Mouse (Mus musculus): ENCODE data around the gene Rac3. TPM values are rescaled to one million over a fixed set of nuclear protein-coding genes. Genes with fewer than 3 reads are reported as not detected.
A peak's percentile ranks its signal among the peaks of the same experiment; 100 is the strongest.

Rac3 gene
- polyA plus RNA-seq, 1 experiment from 2014 or later: 267 TPM

GRCm38 (mm10) chr11:120709551-120709950, 11.7 kb upstream of the Rac3 start:
- Histone ChIP-seq H3K27ac (replicated peaks) (no peak overlapping the region), H3K36me3 (peaks cover 31% of the 10 kb centered on the region), H3K4me3 (no peak overlapping the region), H3K27me3 (no peaks in the 10 kb centered on the region), H3K9ac (no peak overlapping the region), H3K9me3 (no peaks in the 10 kb centered on the region), H3K4me2 (no peak overlapping the region), H3K4me1 (replicated peaks) (peaks cover 53% of the 10 kb centered on the region)
- 86% methylated on average over 2 of the region's 2 CpGs for WGBS
- ATAC-seq (ENCODE audit: low read depth): no peak

- peaks cover 36% of the 10 kb centered on the region for H3K36me3 ChIP-seq
- no peaks in the 10 kb centered on the region for H3K9me3 ChIP-seq
- no peak for ATAC-seq (ENCODE audit: low read depth)
- H3K9ac ChIP-seq: no peak overlapping the region
- 24% methylated on average over 5 of the region's 5 CpGs for WGBS
- no peak overlapping the region for H3K4me3 ChIP-seq
- no peaks in the 10 kb centered on the region for H3K27me3 ChIP-seq
- no peak overlapping the region for H3K4me2 ChIP-seq
- peaks cover 47% of the 10 kb centered on the region for H3K4me1 ChIP-seq (replicated peaks)
- H3K27ac ChIP-seq (replicated peaks): no peak overlapping the region
Observed at GRCm38 (mm10) chr11:120710672-120711071, 10.6 kb upstream of the Rac3 start.

- no peaks in the 10 kb centered on the region for H3K27me3 ChIP-seq
- peak overlapping the region; percentile 75; the same call in 1 of the 2 replicates for H3K9ac ChIP-seq
- peak overlapping the region; percentile 51; the same call in 1 of the 2 replicates for H3K4me3 ChIP-seq
- WGBS: 58% methylated on average over 8 of the region's 8 CpGs
- H3K4me1 ChIP-seq (replicated peaks): peaks cover 35% of the 10 kb centered on the region
- H3K9me3 ChIP-seq: no peaks in the 10 kb centered on the region
- no peak overlapping the region for H3K27ac ChIP-seq (replicated peaks)
- peaks cover 49% of the 10 kb centered on the region for H3K36me3 ChIP-seq
- ATAC-seq (ENCODE audit: low read depth): no peak
- peak overlapping the region; percentile 99 for H3K4me2 ChIP-seq
Observed at GRCm38 (mm10) chr11:120711980-120712604, 9.2 kb upstream of the Rac3 start.

GRCm38 (mm10) chr11:120712771-120713568, 8.3 kb upstream of the Rac3 start:
- Histone ChIP-seq H3K36me3 (peaks cover 58% of the 10 kb centered on the region), H3K27ac (replicated peaks) (peak overlapping the region; percentile 83), H3K4me1 (replicated peaks) (peaks cover 32% of the 10 kb centered on the region), H3K9ac (peak overlapping the region; percentile 75), H3K4me3 (peak overlapping the region; percentile 51), H3K27me3 (no peaks in the 10 kb centered on the region), H3K4me2 (peak overlapping the region; percentile 99), H3K9me3 (no peaks in the 10 kb centered on the region)
- WGBS: under 1% methylated on average over 38 of the region's 38 CpGs
- peak; percentile 49 for ATAC-seq (ENCODE audit: low read depth)

- no peaks in the 10 kb centered on the region for H3K27me3 ChIP-seq
- H3K27ac ChIP-seq (replicated peaks): peak within 1 kb of the TSS; percentile 83
- peak; percentile 97 for ATAC-seq (ENCODE audit: low read depth)
- H3K36me3 ChIP-seq: peaks cover 62% of the 10 kb centered on the region
- H3K9me3 ChIP-seq: no peaks in the 10 kb centered on the region
- H3K4me3 ChIP-seq: peak within 1 kb of the TSS; percentile 51
- 1% methylated on average over 53 of the region's 53 CpGs for WGBS
- peak within 1 kb of the TSS; percentile 84 for H3K9ac ChIP-seq
- peak within 1 kb of the TSS; percentile 99 for H3K4me2 ChIP-seq
- H3K4me1 ChIP-seq (replicated peaks): peaks cover 32% of the 10 kb centered on the region
Observed at GRCm38 (mm10) chr11:120713580-120714518, 7.4 kb upstream of the Rac3 start, which contains the start of the genes Cenpx and Lrrc45. TSS of gene Cenpx (minus strand) at chr11:120713738. TSS of gene Lrrc45 (plus strand) at chr11:120713925.

GRCm38 (mm10) chr11:120714546-120714945, 6.7 kb upstream of the Rac3 start:
- WGBS: 56% methylated on average over 10 of the region's 10 CpGs
- Histone ChIP-seq H3K4me3 (peak overlapping the region; percentile 51), H3K36me3 (peaks cover 62% of the 10 kb centered on the region), H3K27ac (replicated peaks) (peak overlapping the region; percentile 66), H3K27me3 (no peaks in the 10 kb centered on the region), H3K9me3 (no peaks in the 10 kb centered on the region), H3K4me1 (replicated peaks) (peaks cover 32% of the 10 kb centered on the region), H3K9ac (peak overlapping the region; percentile 84), H3K4me2 (peak overlapping the region; percentile 99)
- no peak for ATAC-seq (ENCODE audit: low read depth)

GRCm38 (mm10) chr11:120715131-120715530, 6.1 kb upstream of the Rac3 start:
- 0 out of 2 replicates have a peak overlapping the region, but pooled peaks have one; percentile 51 for H3K4me3 ChIP-seq
- no peaks in the 10 kb centered on the region for H3K27me3 ChIP-seq
- H3K9me3 ChIP-seq: no peaks in the 10 kb centered on the region
- peaks cover 62% of the 10 kb centered on the region for H3K36me3 ChIP-seq
- peaks cover 32% of the 10 kb centered on the region for H3K4me1 ChIP-seq (replicated peaks)
- H3K4me2 ChIP-seq: peak overlapping the region; percentile 99
- 88% methylated on average over 9 of the region's 9 CpGs for WGBS
- H3K9ac ChIP-seq: no peak overlapping the region; the same call in 1 of the 2 replicates
- H3K27ac ChIP-seq (replicated peaks): no peak overlapping the region
- no peak for ATAC-seq (ENCODE audit: low read depth)

- H3K4me2 ChIP-seq: no peak overlapping the region
- WGBS: 90% methylated on average over 9 of the region's 9 CpGs
- no peak overlapping the region for H3K4me3 ChIP-seq
- no peak overlapping the region for H3K27ac ChIP-seq (replicated peaks)
- ATAC-seq (ENCODE audit: low read depth): no peak
- peaks cover 31% of the 10 kb centered on the region for H3K4me1 ChIP-seq (replicated peaks)
- peaks cover 59% of the 10 kb centered on the region for H3K36me3 ChIP-seq
- H3K9ac ChIP-seq: no peak overlapping the region
- H3K9me3 ChIP-seq: no peaks in the 10 kb centered on the region
- H3K27me3 ChIP-seq: peaks cover 8% of the 10 kb centered on the region
Observed at GRCm38 (mm10) chr11:120719242-120719641, 2.0 kb upstream of the Rac3 start.

- Histone ChIP-seq H3K4me2 (0 out of 2 replicates have a peak overlapping the region, but pooled peaks have one; percentile 96), H3K9ac (0 out of 2 replicates have a peak overlapping the region, but pooled peaks have one; percentile 5)
- ATAC-seq (ENCODE audit: low read depth): no peak
Observed at GRCm38 (mm10) chr11:120719841-120720376, 1.4 kb upstream of the Rac3 start.

GRCm38 (mm10) chr11:120720450-120720849, 820 bp upstream of the Rac3 start:
- H3K9me3 ChIP-seq: no peaks in the 10 kb centered on the region

More at GRCm38 (mm10) chr11:120719841-120720376, 1.4 kb upstream of the Rac3 start:
- peaks cover 8% of the 10 kb centered on the region for H3K27me3 ChIP-seq
- peaks cover 24% of the 10 kb centered on the region for H3K4me1 ChIP-seq (replicated peaks)
- peaks cover 59% of the 10 kb centered on the region for H3K36me3 ChIP-seq
- H3K27ac ChIP-seq (replicated peaks): no peak overlapping the region
- H3K9me3 ChIP-seq: no peaks in the 10 kb centered on the region
- no peak overlapping the region; the same call in 1 of the 2 replicates for H3K4me3 ChIP-seq
- WGBS: 89% methylated on average over 13 of the region's 13 CpGs

GRCm38 (mm10) chr11:120722067-120722630, 879 bp downstream of the Rac3 start:
- Histone ChIP-seq H3K9ac (peak overlapping the region; percentile 93), H3K4me2 (peak overlapping the region; percentile 96), H3K4me1 (replicated peaks) (peaks cover 33% of the 10 kb centered on the region), H3K9me3 (no peaks in the 10 kb centered on the region), H3K27me3 (peaks cover 12% of the 10 kb centered on the region), H3K27ac (replicated peaks) (no peak overlapping the region), H3K36me3 (peaks cover 41% of the 10 kb centered on the region), H3K4me3 (peak overlapping the region; percentile 66)
- WGBS: 19% methylated on average over 21 of the region's 21 CpGs
- no peak; the same call in none of the 2 replicates for ATAC-seq (ENCODE audit: low read depth)

More at GRCm38 (mm10) chr11:120720450-120720849, 820 bp upstream of the Rac3 start:
- peaks cover 23% of the 10 kb centered on the region for H3K4me1 ChIP-seq (replicated peaks)
- WGBS: 13% methylated on average over 17 of the region's 17 CpGs
- H3K4me3 ChIP-seq: peak overlapping the region; percentile 66
- peaks cover 56% of the 10 kb centered on the region for H3K36me3 ChIP-seq
- peak overlapping the region; percentile 93 for H3K9ac ChIP-seq
- peak overlapping the region; percentile 73 for H3K27ac ChIP-seq (replicated peaks)
- 0 out of 2 replicates have a peak, but pooled peaks have one; percentile 1 for ATAC-seq (ENCODE audit: low read depth)
- H3K4me2 ChIP-seq: peak overlapping the region; percentile 96
- H3K27me3 ChIP-seq: peaks cover 12% of the 10 kb centered on the region

All from neural tube, embryonic 13.5 days (tissue).